10 mouse cellular contexts compared by ENCODE assay signal in genomic region chr1:190173596-190173995, GRCm38 (mm10). TPM values are rescaled to one million over a fixed set of nuclear protein-coding genes. Genes with fewer than 3 reads are reported as not detected.
A peak's percentile ranks its signal among the peaks of the same experiment; 100 is the strongest.
DNase-seq lines count a peak whose midpoint lies in the region; ATAC-seq and TF ChIP-seq lines count a peak whose summit lies in the region.
"Had no signal": no experiment of that assay in that cellular context is flagged by ENCODE, and none has a peak within 500 bp of the region (broad histone marks: within the 10 kb centered on the region; RNA-seq: fewer than 3 reads in every experiment).

No protein-coding gene starts in this region.

- H3K27ac ChIP-seq in hindbrain, embryonic 11.5 days (ENCODE audit: low read depth, low read length): no peak overlapping the region
- H3K27ac ChIP-seq in hindbrain, embryonic 14.5 days: no peak overlapping the region
- no peak overlapping the region for H3K27ac ChIP-seq in forebrain, postnatal 0 days (ENCODE audit: low read depth, low read length)
- H3K27ac ChIP-seq in liver, postnatal 0 days (ENCODE audit: low read depth): peak overlapping the region; percentile 90

- H3K9ac ChIP-seq in hindbrain, embryonic 11.5 days (ENCODE audit: low read depth, low read length): no peak overlapping the region
- H3K9ac ChIP-seq in hindbrain, embryonic 14.5 days: no peak overlapping the region
- H3K9ac ChIP-seq in forebrain, postnatal 0 days: no peak overlapping the region
- H3K9ac ChIP-seq in liver, postnatal 0 days (replicated peaks): peak overlapping the region; percentile 58; the same call in 1 of the 2 replicates

- no peak overlapping the region for H3K4me3 ChIP-seq in hindbrain, embryonic 11.5 days (ENCODE audit: low read depth, low read length)
- H3K4me3 ChIP-seq in hindbrain, embryonic 14.5 days (replicated peaks; ENCODE audit: low read length): no peak overlapping the region
- H3K4me3 ChIP-seq in forebrain, postnatal 0 days (ENCODE audit: low read depth, low read length): no peak overlapping the region
- H3K4me3 ChIP-seq in liver, postnatal 0 days (ENCODE audit: low read depth, low read length): peak overlapping the region; percentile 65

- ATAC-seq in hindbrain, embryonic 11.5 days (ENCODE audit: low FRiP score): no peak
- ATAC-seq in hindbrain, embryonic 14.5 days (ENCODE audit: low FRiP score): no peak
- ATAC-seq in forebrain, postnatal 0 days: no peak
- no peak for ATAC-seq in liver, postnatal 0 days

- H3K36me3 ChIP-seq in hindbrain, embryonic 11.5 days (ENCODE audit: control insufficient read depth, insufficient read depth, low read length): no peaks in the 10 kb centered on the region
- H3K36me3 ChIP-seq in hindbrain, embryonic 14.5 days (replicated peaks; ENCODE audit: control insufficient read depth, insufficient read depth): no peaks in the 10 kb centered on the region
- no peaks in the 10 kb centered on the region for H3K36me3 ChIP-seq in forebrain, postnatal 0 days (ENCODE audit: insufficient read depth)
- no peaks in the 10 kb centered on the region for H3K36me3 ChIP-seq in liver, postnatal 0 days (replicated peaks; ENCODE audit: insufficient read depth, low read length)

- TF ChIP-seq CTCF in forebrain, postnatal 0 days (IDR thresholded peaks at IDR 0.05; ENCODE audit: low read depth): no peak
- no peak for TF ChIP-seq CTCF in liver, postnatal 0 days (IDR thresholded peaks at IDR 0.05; ENCODE audit: low read depth)

- intact Hi-C loops in gastrocnemius, postnatal 36 days (cut with DNase I): no loop called here

- no peak for TF ChIP-seq EP300 in liver, postnatal 0 days (IDR thresholded peaks at IDR 0.05; ENCODE audit: low read depth)

- peak; percentile 62 for DNase-seq in hindbrain, embryonic 11.5 days (ENCODE audit: low spot score)
- no peak for DNase-seq in hindbrain, embryonic 14.5 days (ENCODE audit: low spot score)
- peak; percentile 34 to 43 for DNase-seq in cerebellum, postnatal 14 days
- no peak for DNase-seq in forebrain, postnatal 0 days
- DNase-seq in liver, postnatal 0 days: peak; percentile 31
- no peak for DNase-seq in gastrocnemius, postnatal 36 days
- no peak for DNase-seq in thymus, postnatal 25 days
- DNase-seq in urinary bladder, adult 18-20 months (ENCODE audit: low spot score in 2 of 2): no peak
- DNase-seq: right cerebral cortex, postnatal 4 days had no signal

- no peaks in the 10 kb centered on the region for H3K9me3 ChIP-seq in hindbrain, embryonic 11.5 days (ENCODE audit: control insufficient read depth, low read length)
- H3K9me3 ChIP-seq in hindbrain, embryonic 14.5 days (ENCODE audit: control insufficient read depth, low read length): no peaks in the 10 kb centered on the region
- no peaks in the 10 kb centered on the region for H3K9me3 ChIP-seq in forebrain, postnatal 0 days (ENCODE audit: low read length)
- no peaks in the 10 kb centered on the region for H3K9me3 ChIP-seq in liver, postnatal 0 days (ENCODE audit: low read length)

- H3K27me3 ChIP-seq in hindbrain, embryonic 11.5 days (ENCODE audit: control insufficient read depth, insufficient read depth, low read length): peaks cover 23% of the 10 kb centered on the region
- peaks cover 52% of the 10 kb centered on the region for H3K27me3 ChIP-seq in hindbrain, embryonic 14.5 days (ENCODE audit: control insufficient read depth, insufficient read depth, low read length)
- peaks cover 47% of the 10 kb centered on the region for H3K27me3 ChIP-seq in forebrain, postnatal 0 days (ENCODE audit: insufficient read depth, low read length)
- H3K27me3 ChIP-seq in liver, postnatal 0 days (ENCODE audit: insufficient read depth, low read length): peaks cover 41% of the 10 kb centered on the region

- H3K4me2 ChIP-seq in hindbrain, embryonic 11.5 days (replicated peaks; ENCODE audit: low read depth, low read length): peak overlapping the region; percentile 19; the same call in 1 of the 2 replicates
- H3K4me2 ChIP-seq in hindbrain, embryonic 14.5 days (replicated peaks): no peak overlapping the region
- H3K4me2 ChIP-seq in forebrain, postnatal 0 days (ENCODE audit: low read depth): 0 out of 2 replicates have a peak overlapping the region, but pooled peaks have one; percentile 8
- H3K4me2 ChIP-seq in liver, postnatal 0 days (ENCODE audit: low read depth, low read length): peak overlapping the region; percentile 75

- WGBS in hindbrain, embryonic 11.5 days: 1% methylated on average over 15 of the region's 16 CpGs
- 3% methylated on average over 13 of the region's 16 CpGs for WGBS in hindbrain, embryonic 14.5 days
- 10% methylated on average over 16 of the region's 16 CpGs for WGBS in forebrain, postnatal 0 days
- 1% methylated on average over 15 of the region's 16 CpGs for WGBS in liver, postnatal 0 days (ENCODE audit: insufficient replicate concordance)

- H3K4me1 ChIP-seq in hindbrain, embryonic 11.5 days (replicated peaks; ENCODE audit: control insufficient read depth, insufficient read depth, low read length): peaks cover 10% of the 10 kb centered on the region
- peaks cover 17% of the 10 kb centered on the region for H3K4me1 ChIP-seq in hindbrain, embryonic 14.5 days (replicated peaks; ENCODE audit: control insufficient read depth, insufficient read depth, low read length)
- H3K4me1 ChIP-seq in forebrain, postnatal 0 days (ENCODE audit: insufficient read depth): 0 out of 2 replicates have a peak, but pooled peaks cover 8% of the 10 kb centered on the region
- H3K4me1 ChIP-seq in liver, postnatal 0 days (ENCODE audit: insufficient read depth): no peaks in the 10 kb centered on the region

RNA-seq across cellular contexts. Expression of gene Prox1, which starts 3.1 kb away (rescaled TPM):
- polyA plus RNA-seq in hindbrain, embryonic 11.5 days (2014; fragmentation: Nextera tagmentation; extraction: Ambion mirVana): 8.5 and 9.0 TPM in 2 replicates
- 9.6 and 9.7 TPM in 2 replicates for polyA plus RNA-seq in hindbrain, embryonic 14.5 days (2014; fragmentation: Nextera tagmentation; extraction: Ambion mirVana)
- total RNA-seq in forebrain, postnatal 0 days (2014; rRNA removed): 13.4 and 24.8 TPM in 2 replicates
- 6.2 and 16.2 TPM in 2 replicates for polyA plus RNA-seq in forebrain, postnatal 0 days (2015; fragmentation: Nextera tagmentation; extraction: Ambion mirVana)
- 10.0 and 11.8 TPM in 2 replicates for polyA plus RNA-seq in liver, postnatal 0 days (2015; fragmentation: Nextera tagmentation; extraction: Ambion mirVana)
- total RNA-seq in gastrocnemius, postnatal 36 days (2021): 1 to 10 TPM; 2.4 to 3.2 TPM
- total RNA-seq: hematopoietic stem cell, adult 5-6 weeks had no signal

Comparison
In these comparisons a context has a peak if more than half of its experiments do, and no peak if none do; other contexts are left out.
1. DNase-seq: peak in hindbrain, embryonic 11.5 days (single experiment), cerebellum, postnatal 14 days (2 of 2) and liver, postnatal 0 days (single experiment); none in hindbrain, embryonic 14.5 days (single experiment), forebrain, postnatal 0 days (single experiment), gastrocnemius, postnatal 36 days (0 of 2), thymus, postnatal 25 days (single experiment) and urinary bladder, adult 18-20 months (0 of 2).